Mouse (Mus musculus) E14TG2a.4 (cell line): ENCODE measurements at regions not wholly inside any gene's neighbourhood (a gene's known extent, or its start where the extent isn't known, plus 50 kb on each side); places are given as distances from the start of the nearest gene placed in this dataset.

Experiments used
- CTCF ChIP-seq: conservative IDR thresholded peaks from 2 replicates; pipeline ENCODE4 v1.5.1; 2014; ENCODE audit warnings: low read length
- NANOG ChIP-seq: IDR thresholded peaks from 2 replicates; pipeline ENCODE4 v1.6.1; 2014; ENCODE audit warnings: borderline replicate concordance, low read length, mixed read lengths

GRCm38 (mm10) chr7:115341007-115341406 lies 597.5 kb downstream of the Insc start:
- TF ChIP-seq CTCF (no peak), NANOG (no peak)
